Mouse (Mus musculus): ENCODE measurements around the gene Slx1b. TPM values are rescaled to one million over a fixed set of nuclear protein-coding genes. Genes with fewer than 3 reads are reported as not detected.
"Not testable (repeated sequence)": the region's sequence is repeated elsewhere in the genome, so short reads cannot be mapped to it uniquely, and the experiment has no call there.

Slx1b gene
- 10 to 100 TPM; 19.7 to 21.0 (median 20.1) TPM for total RNA-seq (2022)

DNA sequence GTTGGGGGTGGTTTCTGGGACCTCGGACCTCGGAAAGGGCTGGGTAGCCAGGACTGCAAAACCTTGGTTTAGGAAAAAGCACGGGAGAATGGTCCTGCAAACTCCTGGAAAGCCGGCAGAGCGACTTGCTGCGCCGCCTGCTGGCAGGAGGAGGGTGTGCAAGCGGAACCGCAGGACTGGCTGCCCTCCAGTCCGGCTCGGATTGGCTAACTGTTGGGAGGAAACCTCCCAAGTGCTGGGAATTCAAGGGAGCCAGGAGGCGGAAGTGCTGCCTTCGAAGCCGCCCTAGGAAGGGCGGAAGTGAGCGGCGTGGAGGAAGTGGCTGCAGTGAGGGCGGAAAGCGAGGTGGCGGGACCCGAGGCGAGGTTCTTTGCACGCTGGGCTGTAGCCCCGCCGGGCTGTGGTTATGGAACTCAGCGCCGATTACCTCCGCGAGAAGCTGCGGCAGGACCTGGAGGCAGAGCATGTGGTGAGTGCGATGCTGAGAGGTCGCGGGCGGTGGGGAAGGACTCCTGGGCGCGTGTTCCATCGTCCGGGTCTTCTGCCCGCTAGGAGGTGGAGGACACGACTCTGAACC lies at the start of gene Slx1b:
Gene Slx1b, minus strand, starts transcription at position 154 of the 577 bp plus-strand sequence.
- DNase-seq (ENCODE audit: low spot score in 2 of 2) = peak; percentile 94 to 95

DNA sequence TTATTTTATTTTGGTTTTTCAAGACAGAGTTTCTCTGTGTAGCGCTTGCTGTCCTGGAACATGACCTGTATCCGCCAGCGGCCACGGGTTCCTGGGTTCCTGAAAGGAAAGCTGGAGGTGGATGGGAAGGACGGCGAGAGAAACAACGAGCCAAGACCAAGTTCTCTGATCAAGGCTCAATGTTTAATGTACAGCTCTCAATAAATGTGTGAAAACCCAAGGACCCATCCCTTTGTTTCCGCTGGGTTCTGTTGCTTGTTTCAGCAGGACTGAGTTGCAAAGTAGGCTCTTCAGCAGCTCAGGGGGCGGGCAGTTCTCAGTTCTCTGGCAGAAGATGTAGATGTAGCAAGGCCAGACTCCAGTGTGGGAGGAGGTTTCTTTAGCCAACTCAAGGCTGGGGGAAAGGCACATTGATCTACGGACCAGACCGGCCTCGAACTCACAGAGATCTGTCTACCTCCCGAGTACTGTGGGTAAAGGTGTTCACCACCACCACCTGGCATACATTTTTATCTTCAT lies 46.4 kb upstream of the Slx1b start:
- no peak for DNase-seq (ENCODE audit: low spot score in 2 of 2)

DNA sequence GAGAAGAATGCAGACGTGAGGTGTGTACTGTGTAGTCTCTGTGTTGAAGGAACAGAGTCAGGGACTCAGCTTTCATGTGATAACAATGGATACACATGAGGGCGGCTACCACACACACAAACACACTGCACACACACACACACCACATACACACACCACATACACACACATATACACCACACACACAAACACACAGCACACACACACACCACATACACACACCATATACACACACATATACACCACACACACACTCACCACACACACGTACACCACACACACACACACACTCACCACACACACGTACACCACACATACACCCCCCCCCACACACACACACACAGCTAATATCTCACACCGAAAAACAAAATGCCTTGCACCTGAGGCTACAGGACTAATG lies 45.9 kb upstream of the Slx1b start:
- no peak for DNase-seq (ENCODE audit: low spot score in 2 of 2)

DNA sequence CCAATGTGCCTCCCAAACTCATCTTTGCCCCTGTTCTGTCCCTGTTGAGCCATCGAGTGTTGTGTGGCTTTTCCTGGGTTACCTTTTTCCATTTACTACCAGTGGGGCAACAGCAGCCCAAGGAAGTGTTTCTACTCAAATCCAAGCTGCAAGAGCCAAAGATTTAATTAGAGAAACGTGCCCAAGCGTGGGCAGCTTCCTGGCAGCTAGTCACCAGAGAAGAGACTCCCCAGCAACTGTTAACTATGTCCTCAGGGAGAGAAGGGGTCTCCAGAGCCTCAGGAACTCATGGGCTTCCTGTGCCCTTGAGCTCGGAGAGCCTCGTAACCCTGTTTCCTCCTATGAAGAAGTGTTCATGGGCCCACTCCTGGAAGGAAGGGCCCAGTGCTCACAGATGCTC lies 45.4 kb upstream of the Slx1b start:
- no peak for DNase-seq (ENCODE audit: low spot score in 2 of 2)

DNA sequence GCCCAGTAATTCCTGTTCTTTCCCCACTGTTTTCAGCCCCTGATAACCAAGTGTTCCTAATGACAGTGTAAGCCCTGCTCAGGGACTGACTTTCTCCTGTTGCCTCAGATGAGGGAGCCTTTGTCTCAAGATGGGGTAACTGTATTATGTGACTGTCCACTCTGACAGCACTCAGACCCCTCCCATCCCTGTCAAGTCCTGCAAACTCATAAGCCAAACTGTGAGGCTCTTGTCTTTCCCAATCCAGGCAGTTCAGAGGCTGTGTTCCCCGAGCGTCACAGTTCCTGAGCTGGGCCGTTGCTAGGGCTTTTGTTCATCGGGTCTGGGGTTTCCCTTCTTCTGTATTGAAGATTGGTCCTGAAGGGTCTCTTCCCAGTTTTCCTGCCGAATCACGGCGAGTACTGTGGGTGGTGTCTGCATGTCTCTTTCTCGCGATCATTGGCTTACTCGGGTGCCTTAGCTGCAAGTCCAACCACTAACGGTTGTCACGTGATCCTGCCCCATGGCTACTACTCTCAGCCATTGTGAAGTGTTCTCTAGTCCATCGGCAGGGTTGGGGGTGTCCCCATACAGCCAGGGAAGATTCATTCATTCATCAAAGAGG lies 44.6 kb upstream of the Slx1b start:
- DNase-seq (ENCODE audit: low spot score in 2 of 2) = no peak

DNA sequence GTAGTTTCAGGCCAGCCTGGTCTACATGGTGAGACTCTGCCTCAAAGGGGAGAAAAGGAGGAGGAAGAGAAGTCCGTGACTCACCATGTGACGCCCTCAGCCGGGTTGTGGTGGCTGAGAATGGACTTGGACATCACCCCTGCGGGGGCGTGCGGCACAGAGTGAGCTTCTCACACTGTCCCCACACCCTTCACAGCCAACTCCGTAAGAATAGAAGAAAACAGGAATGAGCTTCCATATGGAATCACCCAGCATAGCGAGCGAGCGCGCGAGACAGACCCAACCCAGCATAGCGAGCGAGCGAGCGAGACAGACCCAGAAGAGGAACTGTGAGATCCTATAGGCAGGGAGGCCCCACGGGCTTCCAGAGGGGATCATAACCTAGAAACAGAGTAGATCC lies 44.0 kb upstream of the Slx1b start:
- DNase-seq (ENCODE audit: low spot score in 2 of 2) = no peak

DNA sequence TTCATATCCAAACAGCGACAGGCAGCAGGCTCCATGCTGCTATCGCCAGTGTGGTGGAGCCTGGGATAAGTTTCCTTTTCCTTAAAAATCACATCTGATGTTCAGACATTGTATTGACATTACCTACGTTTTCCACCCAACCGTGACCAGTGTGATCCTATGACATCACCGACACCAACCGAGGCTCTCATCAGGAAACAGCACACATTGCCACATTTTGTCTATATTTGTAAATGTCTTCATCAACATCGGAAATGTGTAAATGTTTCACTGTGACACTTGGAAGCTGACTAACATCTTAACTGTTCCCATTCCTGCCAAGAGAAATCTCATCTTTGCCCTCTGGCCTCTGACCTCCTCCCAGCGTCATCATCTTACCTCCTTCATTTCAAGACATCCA lies 40.5 kb upstream of the Slx1b start:
- no peak for DNase-seq (ENCODE audit: low spot score in 2 of 2)

DNA sequence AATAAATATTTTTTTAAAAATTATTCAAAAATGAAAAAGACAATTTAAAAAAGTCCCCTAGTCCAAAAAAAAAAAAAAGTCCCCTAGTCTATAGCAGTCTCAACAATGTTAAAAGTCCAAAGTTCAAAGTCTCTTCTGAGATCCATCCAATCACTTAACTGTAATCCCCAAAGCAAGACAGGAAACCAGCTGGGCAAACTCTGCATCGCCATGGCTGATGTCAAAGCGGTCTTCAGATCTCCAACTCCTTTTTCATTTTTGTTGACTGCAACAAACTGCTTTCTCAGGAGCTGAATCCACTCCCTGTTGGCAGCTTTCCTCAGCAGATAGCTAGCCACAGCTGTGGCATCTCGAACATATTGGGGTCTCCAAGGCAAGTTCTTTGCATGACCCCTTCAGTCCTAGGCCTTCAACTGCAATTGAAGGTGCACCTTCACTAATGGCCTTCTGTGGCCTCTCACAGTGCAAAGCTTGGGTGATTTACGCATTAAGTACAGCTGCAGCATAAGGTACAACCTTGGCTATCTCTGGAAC lies 34.7 kb upstream of the Slx1b start:
- not testable (repeated sequence) for DNase-seq (ENCODE audit: low spot score in 2 of 2)

DNA sequence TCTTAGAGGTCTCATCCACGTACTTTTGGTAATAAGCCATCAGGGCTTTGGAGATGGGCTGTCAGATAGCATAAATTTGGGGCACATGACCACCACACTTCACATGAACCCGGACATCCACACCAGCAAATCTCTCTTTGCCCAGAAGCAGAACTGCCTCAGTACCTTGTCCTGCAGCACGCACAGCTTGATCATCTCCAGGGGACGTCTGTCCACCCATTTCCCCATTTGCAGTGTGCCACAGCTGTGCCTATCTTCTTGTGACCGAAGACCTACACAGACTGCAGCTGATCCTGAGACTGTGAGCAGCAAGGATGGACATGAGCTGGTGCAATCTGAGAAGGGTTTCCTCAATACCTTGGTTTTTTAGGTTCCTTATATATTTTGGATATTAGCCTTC lies 30.1 kb upstream of the Slx1b start:
- no peak for DNase-seq (ENCODE audit: low spot score in 2 of 2)

DNA sequence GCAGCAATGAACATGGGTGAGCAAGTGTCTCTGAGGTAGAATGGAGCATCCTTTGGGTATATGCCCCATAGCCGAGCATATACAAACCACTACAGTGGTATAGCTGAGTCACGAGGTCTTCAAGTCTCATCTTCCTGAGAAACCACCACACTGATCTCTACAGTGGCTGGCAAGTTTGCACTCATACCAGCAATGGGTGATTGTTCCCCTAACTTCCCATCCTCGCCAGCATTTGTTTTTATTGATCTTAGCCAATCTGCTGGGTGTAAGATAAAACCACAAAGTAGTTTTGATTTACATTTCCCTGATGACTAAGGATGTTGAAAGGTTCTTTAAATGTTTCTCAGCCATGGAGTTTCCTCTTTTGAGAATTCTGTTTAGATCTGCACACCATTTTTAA lies 29.5 kb upstream of the Slx1b start:
- no peak for DNase-seq (ENCODE audit: low spot score in 2 of 2)

DNA sequence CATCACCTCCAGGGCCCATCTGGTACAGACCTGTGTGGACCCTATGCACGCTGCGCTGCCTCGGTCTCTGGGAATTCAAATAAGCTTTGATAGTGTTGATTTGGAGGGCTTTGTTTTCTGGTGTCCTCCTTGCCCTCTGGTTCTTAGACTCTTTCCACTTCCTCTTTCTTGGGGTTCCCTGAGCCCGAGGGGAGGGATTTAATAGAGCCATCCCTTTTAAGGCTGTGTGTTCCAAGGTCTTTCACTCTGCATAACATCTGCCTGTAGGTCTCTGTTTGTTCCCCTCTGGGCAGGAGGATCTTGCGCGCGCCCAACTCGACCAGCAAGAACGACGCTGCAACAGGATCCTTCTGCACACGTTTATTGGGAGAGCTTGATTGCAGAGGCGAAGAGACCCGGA lies 26.1 kb upstream of the Slx1b start:
- DNase-seq (ENCODE audit: low spot score in 2 of 2) = no peak

DNA sequence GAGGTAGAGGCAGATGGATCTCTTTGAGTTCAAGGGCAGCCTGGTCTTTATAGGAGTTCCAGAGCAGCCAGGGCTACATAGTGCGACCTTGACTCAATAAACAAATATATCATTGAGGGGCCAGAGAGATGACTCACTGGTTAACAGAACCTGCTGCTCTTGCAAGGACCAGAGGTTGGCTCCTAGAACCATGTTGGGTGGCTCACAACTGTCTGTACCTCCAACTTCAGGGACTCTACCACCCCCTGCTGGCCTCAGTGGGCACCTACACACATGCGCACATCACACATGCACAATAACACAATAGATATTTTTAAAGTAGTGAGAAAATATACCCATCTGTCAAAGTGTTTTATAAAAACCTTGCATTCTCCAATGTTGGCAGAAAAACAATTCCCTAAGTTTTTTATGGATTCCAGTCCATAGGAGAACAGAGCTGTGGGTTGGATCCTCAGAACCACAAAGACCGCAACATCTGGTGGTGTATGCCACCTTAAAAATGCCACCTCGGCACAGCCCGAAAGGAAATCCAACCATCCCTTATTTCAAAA lies 23.3 kb upstream of the Slx1b start:
- DNase-seq (ENCODE audit: low spot score in 2 of 2) = no peak

DNA sequence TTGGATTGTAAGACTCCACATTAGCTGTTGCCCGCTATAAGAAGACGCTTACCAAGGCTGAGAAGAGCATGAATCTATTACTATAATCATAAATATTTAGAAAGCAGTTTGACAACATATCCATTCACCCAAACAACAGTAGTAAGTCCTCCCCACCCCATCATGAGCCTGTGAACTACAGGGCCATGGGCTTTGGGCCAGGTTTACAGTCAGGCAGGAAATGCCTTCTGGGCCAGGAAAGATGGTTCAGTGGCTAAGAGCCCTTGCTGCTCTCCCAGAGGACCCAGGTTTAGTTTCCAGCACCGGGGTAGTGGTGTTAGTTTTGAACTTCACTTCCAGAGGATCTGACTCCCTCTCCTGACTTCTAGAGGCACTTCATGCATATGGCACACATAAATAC lies 22.0 kb upstream of the Slx1b start:
- no peak for DNase-seq (ENCODE audit: low spot score in 2 of 2)

DNA sequence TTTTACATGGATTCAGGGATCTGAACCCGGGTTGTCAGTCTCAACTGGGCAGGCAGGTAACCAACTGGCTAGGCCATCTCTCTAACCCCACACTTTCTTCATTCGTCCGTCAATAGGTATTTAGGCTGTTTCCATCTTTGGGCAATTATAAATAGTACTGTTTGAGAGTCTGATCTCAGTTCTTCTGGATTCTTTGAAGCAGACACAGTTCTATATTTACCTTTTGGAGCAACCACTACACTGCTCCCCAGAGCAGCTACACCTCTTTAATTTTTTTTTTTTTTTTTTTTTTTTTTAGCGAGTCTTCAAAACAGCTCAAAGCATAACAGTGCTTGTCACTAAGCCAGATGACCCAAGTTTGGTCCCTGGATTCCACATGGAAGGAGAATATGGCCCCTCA lies 20.1 kb upstream of the Slx1b start:
- DNase-seq (ENCODE audit: low spot score in 2 of 2) = no peak

DNA sequence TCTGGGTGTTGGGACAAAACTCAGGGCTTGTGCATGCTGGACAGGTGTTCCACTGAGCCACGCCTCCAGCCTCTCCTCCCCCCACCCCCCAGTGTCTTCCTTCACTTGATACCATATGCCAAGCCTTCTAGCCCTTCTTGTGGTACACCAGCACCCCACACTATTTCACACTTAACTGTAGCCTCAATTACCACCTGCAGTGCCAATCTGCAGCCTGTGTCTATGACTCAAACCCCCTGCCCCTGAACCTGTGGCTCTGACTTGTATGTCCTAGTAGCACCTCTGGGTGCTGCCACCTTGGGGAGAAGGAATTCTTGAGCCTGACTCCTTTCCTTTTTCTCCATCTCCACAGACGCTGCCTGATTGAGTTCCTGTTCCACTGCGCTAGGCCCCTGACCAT lies 16.3 kb upstream of the Slx1b start:
- DNase-seq (ENCODE audit: low spot score in 2 of 2) = no peak

DNA sequence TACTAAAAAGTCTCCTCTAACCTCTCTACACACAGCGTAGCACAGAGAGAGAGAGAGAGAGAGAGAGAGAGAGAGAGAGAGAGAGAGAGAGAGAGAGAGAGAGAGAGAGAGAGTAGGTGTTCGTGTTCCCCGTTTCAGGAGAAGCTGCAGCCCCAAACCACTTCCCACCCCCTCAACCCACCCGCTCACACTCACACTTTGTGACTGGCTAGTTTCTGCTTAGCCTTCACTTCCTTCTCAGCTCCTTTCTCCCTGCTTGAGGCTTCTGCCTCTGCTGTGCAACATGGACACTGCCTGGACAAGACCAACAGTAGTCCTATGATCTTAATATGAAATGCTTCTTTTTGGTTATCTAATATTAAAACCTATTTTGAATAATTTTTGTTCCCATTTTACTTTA lies 14.7 kb upstream of the Slx1b start:
- DNase-seq (ENCODE audit: low spot score in 2 of 2) = no peak

DNA sequence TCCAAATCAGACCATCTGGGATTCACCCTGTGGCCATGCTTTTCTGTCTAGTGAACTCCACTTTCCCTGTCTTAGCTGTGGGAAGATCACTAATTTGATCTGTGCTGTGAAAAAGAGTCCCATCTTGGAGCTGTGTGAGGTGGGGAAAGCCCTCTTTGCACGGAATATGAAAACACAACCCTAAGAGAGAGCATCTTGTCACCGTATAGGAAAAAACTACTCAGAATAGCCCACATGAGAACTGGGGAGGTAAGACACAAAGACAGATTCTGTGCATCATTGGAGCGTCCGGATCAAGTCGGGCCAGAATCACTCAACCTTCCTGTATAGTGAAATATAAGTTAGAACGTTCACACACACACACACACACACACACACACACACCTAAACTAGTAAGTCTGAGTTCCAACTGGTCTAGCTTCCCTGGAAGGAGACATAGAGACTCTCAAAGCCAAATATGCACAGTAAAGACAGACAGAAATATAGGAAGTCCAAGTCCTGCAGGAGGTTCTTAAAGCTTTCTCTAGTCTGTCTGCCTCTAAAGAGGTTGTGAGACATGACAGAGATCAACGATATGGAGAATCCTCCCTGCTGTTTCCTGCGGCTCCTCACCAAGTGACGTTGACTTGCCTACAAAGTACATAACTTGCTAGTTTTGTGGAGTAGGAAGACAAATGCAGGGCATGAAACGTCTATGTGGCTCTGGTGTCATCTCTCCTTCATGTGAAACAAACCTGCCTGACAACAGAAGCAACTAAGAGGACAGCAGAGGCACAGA lies 12.8 kb upstream of the Slx1b start:
- DNase-seq (ENCODE audit: low spot score in 2 of 2) = no peak

DNA sequence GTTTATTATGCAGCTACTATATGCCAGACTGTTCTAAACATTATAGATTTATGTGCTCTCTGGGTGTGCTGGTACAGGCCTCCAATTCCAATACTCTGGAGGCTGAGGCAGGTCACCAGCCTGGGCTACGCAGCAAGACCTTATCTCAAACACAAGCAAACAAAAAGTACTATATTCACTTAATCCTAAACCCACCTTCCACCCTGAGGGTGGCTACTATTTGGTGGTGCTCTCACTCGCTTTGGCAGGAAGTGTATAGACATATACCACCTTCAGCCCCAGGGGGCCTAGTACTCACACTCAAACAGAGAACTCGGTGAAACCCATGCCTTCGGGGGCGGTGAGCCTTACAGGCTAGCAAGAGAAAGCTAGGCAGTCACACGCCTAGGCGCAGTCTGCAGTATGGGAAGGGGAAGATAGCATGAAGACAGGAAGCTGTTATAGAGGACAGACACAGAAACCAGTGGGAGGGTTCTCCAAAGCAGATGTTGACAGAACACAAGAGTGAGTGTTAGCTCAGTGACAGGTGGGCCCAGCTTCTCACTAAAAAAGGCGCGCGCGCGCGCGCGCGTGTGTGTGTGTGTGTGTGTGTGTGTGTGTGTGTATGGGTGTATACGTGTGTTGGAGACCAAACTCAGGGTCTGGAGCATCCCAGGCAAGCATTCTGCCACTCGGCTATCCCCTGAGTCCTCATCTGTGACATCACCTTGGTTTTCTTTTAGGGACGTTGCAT lies 12.0 kb upstream of the Slx1b start, which contains the start of gene Coro1a:
Gene Coro1a, minus strand, starts transcription at position 346 of the 733 bp plus-strand sequence.
- no peak for DNase-seq (ENCODE audit: low spot score in 2 of 2)

DNA sequence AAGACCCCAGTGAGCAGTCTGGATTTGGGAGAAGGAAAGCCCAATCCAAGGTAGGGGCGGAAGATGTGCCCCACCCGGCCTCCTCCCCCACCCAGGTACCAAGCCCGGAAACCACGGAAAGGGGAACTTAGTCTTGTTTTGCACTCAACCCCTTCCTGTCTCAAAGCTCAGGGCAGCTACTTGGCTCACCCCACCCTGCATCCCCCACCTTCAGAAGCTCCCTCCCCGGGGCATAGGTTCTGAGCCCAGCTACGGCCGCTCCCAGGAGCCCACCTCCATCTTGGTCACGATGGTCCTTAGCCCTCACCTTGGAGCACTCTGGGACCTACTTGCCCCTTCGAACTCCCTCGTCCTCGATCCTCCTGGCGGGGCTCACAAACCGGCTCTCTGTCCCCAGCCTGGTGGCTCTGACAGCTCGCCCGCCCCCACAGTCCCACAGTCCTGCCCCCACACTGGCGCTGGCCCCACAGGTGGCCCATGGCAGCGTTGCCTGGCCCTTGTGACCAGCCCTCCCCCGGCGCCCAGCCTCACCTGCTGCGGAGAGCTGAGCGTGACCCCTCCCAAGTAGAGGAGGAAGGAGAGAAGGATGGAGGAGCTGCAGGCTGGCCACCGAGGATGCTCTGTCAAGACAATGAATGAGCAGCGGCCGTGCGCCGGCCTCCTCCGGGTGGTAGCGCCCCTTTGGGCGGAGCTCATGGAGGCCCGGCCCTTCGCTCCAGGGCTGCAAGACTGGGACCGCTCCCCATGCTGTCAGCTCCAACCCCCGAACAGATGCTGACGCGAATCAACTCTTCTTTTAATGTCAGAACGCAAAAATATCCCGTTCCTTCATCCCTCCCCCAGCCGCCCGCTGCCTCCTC lies 8.8 kb upstream of the Slx1b start:
- peak; percentile 88 to 91 for DNase-seq (ENCODE audit: low spot score in 2 of 2)

DNA sequence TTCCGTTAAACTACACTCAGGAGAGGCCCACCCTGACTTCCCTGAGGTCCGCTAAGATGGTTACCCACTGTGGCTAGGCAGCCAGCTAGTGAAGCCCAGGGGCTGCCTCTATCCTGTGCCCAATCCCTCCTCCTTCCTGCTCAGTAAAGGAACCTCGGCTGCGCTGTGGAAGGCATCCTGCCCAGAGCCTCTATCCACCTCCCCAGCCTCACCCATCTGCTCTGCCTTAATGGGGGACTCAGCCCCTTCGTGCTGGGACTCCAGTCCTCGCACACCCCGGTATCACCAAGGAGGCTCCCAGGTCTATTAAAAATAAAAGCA lies 8.1 kb upstream of the Slx1b start:
- DNase-seq (ENCODE audit: low spot score in 2 of 2) = no peak
